Mouse (Mus musculus): ENCODE measurements at regions not wholly inside any gene's neighbourhood (a gene's known extent, or its start where the extent isn't known, plus 50 kb on each side); places are given as distances from the start of the nearest gene placed in this dataset.
A peak's percentile ranks its signal among the peaks of the same experiment; 100 is the strongest.

DNA sequence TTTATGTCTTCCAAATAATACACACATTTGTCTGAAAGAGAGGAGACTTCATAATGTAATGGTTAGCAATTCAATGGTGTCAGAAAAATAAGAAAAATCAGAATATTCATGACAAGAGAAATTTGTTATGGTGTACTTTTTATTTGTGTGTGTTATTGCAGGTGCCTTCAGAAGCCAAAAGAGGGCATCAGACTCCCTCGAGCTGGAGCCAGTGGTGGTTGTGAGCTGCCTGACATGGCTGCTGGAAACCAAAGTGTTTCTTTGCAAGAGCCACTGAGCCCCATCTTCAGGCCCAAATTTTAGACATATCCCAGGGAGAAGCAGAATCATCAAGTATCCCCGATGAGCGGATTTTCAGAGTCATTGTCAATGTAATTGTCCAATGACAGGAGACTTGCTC, 81.9 kb downstream of the Tm2d3 start:
- peak; percentile 67 for DNase-seq (ENCODE audit: low read depth, low spot score)

DNA sequence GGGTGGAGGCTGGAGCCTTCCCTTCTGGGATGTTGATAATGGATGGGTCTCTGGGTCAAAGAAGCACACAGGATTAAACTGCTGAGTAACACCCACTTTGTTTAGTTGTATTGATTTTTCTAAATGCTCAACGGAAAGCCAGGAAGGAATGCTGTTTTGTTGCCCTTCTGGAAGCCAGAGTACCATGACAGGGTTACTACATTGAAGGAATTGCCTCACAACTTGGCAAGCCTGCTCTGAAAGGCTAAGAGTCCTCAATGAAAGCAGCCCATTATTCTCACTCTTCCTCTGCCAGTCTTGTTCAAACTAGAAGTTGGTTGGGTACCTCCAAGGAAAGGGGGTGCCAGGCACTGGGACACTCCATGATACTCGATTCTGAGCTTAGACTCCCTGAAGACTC, 83.0 kb downstream of the Tm2d3 start:
- no peak for DNase-seq (ENCODE audit: low read depth, low spot score)

GRCm38 (mm10) chr7:65774388-65775015, 83.5 kb downstream of the Tm2d3 start:
- no peak for DNase-seq (ENCODE audit: low read depth, low spot score)

DNA sequence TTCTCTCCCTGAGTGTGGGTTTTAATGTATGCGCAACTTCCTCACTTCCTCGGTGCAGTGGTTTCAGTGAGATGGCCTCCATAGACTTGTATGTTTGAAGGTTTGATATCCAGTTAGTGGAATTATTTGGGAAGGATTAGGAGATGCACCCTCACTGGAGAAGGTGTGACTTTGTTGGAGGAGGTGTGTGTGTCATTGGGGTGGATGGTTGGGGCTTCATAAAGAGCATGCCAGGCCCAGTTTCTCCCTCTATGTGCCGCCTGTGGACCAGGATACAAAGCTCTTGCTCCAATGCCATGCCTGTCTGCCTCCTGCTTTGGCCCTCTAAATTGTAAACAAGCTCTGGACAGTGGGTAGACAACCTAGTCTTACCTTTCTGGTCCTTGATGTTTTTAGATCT, 84.0 kb downstream of the Tm2d3 start:
- no peak for DNase-seq (ENCODE audit: low read depth, low spot score)

GRCm38 (mm10) chr7:65779716-65780372, 81.7 kb upstream of the Pcsk6 start:
- DNase-seq (ENCODE audit: low read depth, low spot score): peak; percentile 81

DNA sequence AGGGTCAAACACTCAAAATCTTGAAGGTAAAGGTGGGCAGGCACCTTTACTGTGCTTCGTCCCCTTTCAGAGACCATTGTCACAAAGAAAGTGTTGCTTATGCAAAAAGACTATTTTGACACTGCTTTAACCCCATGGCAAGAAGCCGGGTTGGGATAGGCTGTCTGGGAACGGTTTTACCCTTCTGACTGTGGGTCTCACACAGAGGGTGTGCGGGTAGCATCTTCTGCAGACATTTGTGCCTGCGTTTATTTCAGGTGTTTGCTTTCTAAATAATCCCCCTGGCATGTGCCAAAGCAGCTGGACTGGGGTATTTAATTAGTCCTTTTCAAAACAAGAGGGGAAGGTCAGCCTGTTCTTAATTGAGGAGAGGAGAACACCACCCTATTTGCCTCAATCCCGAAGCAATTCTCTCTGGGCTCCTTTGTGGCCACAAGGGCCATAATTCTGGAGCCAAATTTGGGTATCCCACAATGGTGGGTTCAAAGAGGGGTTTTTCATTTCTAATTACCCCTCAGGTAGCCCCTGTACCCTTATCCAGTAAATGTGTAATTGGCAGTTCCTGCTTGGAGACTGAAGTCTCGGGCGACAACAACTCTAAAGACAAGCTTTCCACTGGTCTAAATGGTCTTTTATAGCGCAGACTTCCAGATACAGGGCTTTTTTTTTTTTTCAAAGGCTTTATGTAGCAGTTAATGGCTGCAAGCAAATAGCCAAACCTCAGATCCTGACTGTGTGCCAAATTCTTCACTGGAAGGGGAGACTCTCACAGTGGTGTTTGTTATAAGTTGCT, 80.8 kb upstream of the Pcsk6 start:
- DNase-seq (ENCODE audit: low read depth, low spot score): no peak

DNA sequence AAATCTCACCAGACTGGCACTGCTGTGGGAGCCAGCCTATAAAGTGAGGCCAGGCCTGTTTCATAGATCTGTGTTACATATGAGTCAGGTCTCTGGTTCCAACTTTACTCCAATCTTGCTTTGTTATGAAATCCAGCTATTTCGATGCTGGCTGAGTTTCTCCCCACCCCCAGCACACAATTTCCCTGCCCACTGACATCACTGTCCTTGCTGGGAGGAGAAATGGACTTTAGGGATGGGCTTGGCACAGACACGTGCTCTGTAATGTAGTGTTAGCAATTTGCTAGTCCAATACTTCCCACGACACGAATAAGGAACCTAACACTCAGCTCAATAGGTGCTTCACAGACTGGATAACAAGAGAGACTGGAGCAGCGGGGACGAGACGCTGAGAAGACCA, 79.5 kb upstream of the Pcsk6 start:
- DNase-seq (ENCODE audit: low read depth, low spot score): no peak

DNA sequence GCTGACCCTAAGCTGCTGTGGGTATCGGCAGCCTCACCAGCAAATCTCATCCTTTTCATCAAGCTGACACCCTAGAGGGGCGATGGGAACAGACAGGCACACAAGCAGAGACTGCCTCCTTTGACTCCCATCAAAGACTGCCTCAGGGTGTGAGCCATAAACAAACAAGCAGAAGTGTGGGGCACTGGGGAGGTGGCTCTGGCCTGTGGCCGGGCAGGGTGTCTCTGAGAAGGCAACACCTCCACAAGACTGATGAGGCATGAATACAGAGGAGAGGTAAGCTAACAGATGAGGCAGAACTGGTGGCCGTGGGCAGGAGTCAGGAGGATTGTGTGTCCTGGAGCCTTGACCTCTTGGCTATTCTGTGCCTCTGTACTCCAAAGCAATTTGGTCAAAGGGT, 77.8 kb upstream of the Pcsk6 start:
- DNase-seq (ENCODE audit: low read depth, low spot score): no peak

- peak; percentile 64 for DNase-seq (ENCODE audit: low read depth, low spot score)
These were observed 74.6 kb upstream of the Pcsk6 start for GRCm38 (mm10) chr7:65786916-65787315.

DNA sequence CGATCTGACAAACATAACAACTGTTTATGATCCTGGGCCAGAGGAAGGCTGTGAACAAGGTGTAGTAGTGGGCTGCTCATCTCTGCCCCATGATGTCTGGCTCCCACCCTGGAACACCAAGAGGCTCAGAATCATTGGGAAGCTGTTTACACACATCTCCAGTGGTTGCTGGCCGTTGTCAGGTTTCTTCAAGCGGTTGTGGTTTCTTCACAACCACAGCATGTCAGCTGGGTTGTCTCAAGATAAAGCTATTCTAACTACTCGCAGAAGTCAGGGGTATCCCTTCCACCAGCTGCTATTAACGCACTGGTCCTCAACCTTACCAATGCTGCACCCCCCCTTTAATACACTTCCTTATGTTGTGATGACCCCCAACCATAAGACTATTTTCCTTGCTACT, 73.7 kb upstream of the Pcsk6 start:
- DNase-seq (ENCODE audit: low read depth, low spot score): no peak

GRCm38 (mm10) chr7:65790264-65790663, 71.3 kb upstream of the Pcsk6 start:
- DNase-seq (ENCODE audit: low read depth, low spot score): no peak

GRCm38 (mm10) chr7:65792187-65792823, 69.2 kb upstream of the Pcsk6 start:
- DNase-seq (ENCODE audit: low read depth, low spot score): no peak

DNA sequence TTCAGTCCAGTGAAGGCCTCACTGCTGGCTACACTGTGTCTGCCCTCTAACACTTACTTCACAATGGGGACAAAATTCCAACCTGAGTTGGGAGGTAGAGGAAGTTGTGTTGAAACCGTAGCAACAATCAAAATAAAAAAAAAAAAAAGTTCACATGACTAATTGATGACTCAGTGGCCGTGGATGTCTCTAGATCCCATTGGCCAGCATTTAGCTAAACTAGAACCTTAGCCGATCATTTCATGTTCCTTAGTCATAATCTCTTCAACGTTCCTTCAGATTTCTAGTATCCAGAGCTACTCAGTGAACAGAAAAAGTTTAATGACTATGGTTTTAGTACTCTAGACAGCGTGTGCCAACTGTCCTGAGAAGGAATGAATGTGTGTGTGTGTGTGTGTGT, 59.2 kb upstream of the Pcsk6 start:
- no peak for DNase-seq (ENCODE audit: low read depth, low spot score)

DNA sequence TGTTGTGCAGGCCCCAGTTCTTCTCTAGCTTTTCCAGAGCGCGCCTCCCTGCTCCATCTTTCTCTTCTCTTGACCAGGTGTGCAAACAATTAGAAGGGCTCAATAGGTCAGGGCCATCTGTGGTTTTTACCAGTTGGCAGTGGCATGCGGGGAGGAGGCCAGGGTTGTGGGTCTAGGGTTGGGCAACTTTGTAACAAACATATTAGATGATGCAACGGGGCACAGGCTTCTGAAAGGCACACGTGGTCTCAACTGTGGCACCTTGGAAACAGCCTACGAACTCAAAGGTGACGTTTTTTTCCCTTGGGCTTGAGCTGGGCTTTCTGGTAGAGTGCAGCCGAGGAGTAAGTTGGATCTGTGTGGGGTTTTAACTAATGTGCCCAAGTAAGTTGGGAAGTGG, 58.7 kb upstream of the Pcsk6 start:
- DNase-seq (ENCODE audit: low read depth, low spot score): no peak

DNA sequence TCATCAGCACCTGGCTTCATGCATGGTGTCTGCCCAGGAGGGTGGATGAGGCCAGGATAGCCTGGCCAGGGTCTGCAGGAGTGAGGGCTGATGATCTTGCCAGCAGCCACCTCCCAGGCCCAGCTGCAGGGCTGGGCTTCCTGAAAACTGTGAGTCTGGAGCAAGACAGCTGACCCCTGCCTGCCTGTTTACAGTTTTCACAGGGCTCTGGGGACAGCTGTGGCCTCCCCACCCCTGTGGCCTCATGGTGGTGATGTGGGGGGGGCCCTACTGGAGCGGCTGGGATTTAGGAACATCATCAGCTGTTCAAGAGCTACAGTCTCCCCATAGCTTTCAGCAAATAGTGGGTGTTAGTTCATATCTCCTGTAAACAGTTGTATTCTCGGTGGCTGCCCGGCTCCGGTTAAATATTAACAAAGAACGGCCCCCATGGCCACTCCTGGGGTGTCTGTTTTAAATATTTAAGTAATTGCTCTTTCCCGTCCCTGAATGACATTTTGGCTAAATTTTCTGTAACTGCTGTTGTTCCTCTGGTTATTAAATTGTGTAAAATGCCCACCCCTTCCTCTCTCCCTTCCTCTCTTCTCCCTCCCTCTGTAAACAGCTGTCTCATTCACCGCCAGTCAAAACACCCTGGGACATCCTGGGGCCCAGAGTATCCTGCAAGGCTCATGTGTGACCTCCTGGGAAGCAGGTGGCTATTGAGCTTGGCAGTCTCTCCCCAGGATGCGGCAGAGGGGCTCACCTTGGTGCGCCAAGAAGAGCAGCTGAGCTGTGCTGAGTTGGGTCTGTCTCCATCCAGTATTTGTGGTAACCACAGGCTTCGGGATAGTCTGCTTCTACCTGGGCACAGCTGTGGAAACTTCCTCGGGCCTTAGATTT, 57.9 kb upstream of the Pcsk6 start:
- DNase-seq (ENCODE audit: low read depth, low spot score): no peak

All from ZHBTc4 (cell line).